Mouse (Mus musculus) midbrain, embryonic 15.5 days (tissue): ENCODE measurements around the gene Nfkb1. TPM values are rescaled to one million over a fixed set of nuclear protein-coding genes. Genes with fewer than 3 reads are reported as not detected.

ENCODE experiments used
- ATAC-seq: fragments of 200-750 bp; cut with Nextera tagmentation; replicated peaks from 2 replicates; pipeline ENCODE4 v1.8.0; 2017; ENCODE audit warnings: moderate TSS enrichment
- H3K27ac ChIP-seq: fragments of 300-500 bp; sonication (generic); 2 replicates; pipeline ENCODE4 v1.5.1; 2015; ENCODE audit warnings: mild to moderate bottlenecking, inconsistent platforms
- H3K27me3 ChIP-seq: fragments of 300-500 bp; sonication (generic); replicated peaks from 2 replicates; pipeline ENCODE4 v1.6.1; 2015; ENCODE audit warnings: inconsistent platforms
- H3K36me3 ChIP-seq: fragments of 300-500 bp; sonication (generic); replicated peaks from 2 replicates; pipeline ENCODE4 v1.6.1; 2015; ENCODE audit warnings: inconsistent platforms
- H3K4me1 ChIP-seq: fragments of 300-500 bp; sonication (generic); 2 replicates; pipeline ENCODE4 v1.6.1; 2015; ENCODE audit warnings: inconsistent platforms
- H3K4me2 ChIP-seq: fragments of 300-500 bp; sonication (generic); 2 replicates; pipeline ENCODE4 v1.6.1; 2015; ENCODE audit warnings: inconsistent platforms, mild to moderate bottlenecking, moderate library complexity
- H3K4me3 ChIP-seq: fragments of 300-500 bp; sonication (generic); 2 replicates; pipeline ENCODE4 v1.5.1; 2015; ENCODE audit warnings: mild to moderate bottlenecking, inconsistent platforms
- H3K9ac ChIP-seq: fragments of 300-500 bp; sonication (generic); 2 replicates; pipeline ENCODE4 v1.6.1; 2015; ENCODE audit warnings: mild to moderate bottlenecking, inconsistent platforms
- H3K9me3 ChIP-seq: fragments of 300-500 bp; sonication (generic); 2 replicates; pipeline ENCODE4 v1.6.1; 2016; ENCODE audit warnings: inconsistent platforms
- WGBS: fragments of 180-500 bp; shearing (Covaris S2); methylation state at CpG from one replicate; pipeline ENCODE4 v1.1.7; 2015; ENCODE audit warnings: mixed read lengths; 5-methylcytosine and 5-hydroxymethylcytosine counted together
- polyA plus RNA-seq: library from polyadenylated mRNA; unstranded; fragments of >200 nt; fragmentation: Nextera tagmentation; extraction: Ambion mirVana; gene quantifications from 2 replicates; pipeline ENCODE4 v1.2.1, GENCODE M21; 2015

Nfkb1 gene
- polyA plus RNA-seq, 1 experiment from 2014 or later: 7.9 TPM

DNA sequence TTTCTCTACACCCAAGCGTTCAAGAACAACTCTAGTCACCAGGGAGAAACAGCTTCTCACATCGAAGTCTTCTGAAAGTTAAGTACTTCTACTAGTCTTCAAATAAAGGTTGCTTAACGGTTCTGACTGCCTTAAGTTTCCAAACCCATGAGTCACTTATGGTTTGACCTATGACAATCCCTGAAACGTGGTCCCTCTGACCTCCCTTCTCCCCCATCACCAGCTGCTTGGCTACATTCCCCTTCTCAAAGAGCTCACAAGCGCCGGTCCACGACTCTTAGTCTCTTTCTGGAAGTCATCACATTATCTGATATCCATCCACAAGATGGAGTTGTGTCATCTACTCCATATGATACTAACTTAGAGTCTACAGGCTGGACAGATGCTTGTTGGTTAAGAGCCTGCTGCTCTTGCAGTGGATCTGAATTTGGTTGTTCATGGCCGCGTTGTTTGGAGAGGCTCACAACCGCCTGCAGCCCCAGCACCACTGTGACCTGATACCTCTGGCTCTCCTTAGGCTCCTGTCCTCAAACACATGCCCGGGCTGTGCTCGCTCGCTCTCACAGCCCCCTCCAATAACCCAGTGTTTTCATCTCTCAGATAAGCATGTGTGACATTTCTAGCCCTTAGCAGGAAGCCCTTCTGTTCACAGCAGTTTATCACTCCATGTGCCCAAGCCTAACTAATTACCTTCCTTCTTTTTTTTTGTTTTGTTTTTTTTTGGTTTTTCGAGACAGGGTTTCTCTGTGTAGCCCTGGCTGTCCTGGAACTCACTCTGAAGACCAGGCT lies 55.5 kb downstream of the Nfkb1 start:
- ATAC-seq: no peak
- Histone ChIP-seq H3K4me1 (no peaks in the 10 kb centered on the region), H3K4me2 (no peak overlapping the region), H3K4me3 (no peak overlapping the region), H3K36me3 (no peaks in the 10 kb centered on the region), H3K9ac (no peak overlapping the region), H3K9me3 (no peaks in the 10 kb centered on the region), H3K27ac (no peak overlapping the region), H3K27me3 (no peaks in the 10 kb centered on the region)
- WGBS: 91% methylated on average over 14 of the region's 14 CpGs

DNA sequence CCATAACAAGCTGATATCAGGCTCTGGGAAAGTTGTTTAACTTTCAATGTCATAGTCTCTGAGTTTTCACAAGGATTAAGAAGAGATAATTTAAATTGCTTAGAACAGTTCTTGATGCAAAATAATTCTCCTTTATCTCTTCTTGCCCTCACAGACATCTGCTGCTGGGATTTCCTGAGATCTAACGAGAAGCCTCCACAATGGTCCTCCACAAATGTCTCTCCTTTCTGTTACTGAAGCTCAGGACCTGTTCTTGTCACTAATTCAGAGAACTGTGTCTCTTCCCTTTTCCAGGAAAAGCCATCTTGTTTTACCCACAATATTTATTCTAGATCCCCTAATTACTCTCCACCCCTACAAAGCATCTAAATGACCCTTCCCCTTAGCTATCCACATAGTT lies 56.3 kb downstream of the Nfkb1 start:
- WGBS: 91% methylated on average over 1 of the region's 1 CpGs
- no peak overlapping the region for H3K4me2 ChIP-seq
- H3K27me3 ChIP-seq: no peaks in the 10 kb centered on the region
- no peak overlapping the region for H3K9ac ChIP-seq
- no peaks in the 10 kb centered on the region for H3K36me3 ChIP-seq
- no peak overlapping the region for H3K4me3 ChIP-seq
- no peaks in the 10 kb centered on the region for H3K9me3 ChIP-seq
- no peak overlapping the region for H3K27ac ChIP-seq
- no peak for ATAC-seq
- no peaks in the 10 kb centered on the region for H3K4me1 ChIP-seq

DNA sequence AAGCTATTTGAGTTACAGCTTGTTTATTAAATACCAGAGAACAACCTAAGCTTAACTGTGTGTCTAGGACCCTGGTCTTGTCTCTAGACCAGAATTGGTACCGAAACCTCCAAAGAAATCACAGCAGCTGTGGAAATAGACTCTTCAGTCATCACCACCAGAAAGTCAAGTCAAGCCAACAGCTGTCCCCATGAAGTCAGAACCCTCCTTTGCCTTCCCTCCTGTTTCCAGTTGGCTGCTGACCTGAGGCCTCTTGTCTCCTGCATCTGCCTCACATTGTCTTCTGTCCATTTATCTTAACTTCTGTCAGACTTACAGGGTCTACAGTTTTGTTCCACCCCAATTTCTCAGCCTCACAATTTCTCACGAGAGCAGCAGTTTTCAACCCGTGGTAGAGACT lies 57.1 kb downstream of the Nfkb1 start:
- Histone ChIP-seq H3K9ac (no peak overlapping the region), H3K27ac (no peak overlapping the region), H3K36me3 (no peaks in the 10 kb centered on the region), H3K4me3 (no peak overlapping the region), H3K4me2 (no peak overlapping the region), H3K4me1 (no peaks in the 10 kb centered on the region), H3K9me3 (no peaks in the 10 kb centered on the region), H3K27me3 (no peaks in the 10 kb centered on the region)
- no peak for ATAC-seq
- 93% methylated on average over 3 of the region's 3 CpGs for WGBS

DNA sequence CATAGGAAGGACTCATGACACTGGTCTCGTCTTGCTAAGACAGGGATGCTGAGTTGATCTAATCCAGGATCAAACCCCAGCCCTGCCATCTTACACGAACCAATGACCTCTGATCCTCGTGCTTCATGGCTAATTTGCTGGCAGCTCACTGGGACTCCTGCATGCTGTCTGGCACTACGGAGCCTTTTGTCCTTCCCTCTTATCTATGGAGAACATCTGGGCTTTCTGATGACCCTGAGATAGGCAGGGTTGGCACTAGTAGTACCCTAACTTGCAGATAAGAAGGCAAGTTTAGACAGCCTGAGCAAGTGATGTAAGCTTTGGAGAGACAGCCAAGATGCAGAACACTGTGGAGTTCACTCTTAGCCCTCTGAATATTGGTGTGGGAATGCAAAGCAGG lies 59.5 kb downstream of the Nfkb1 start:
- no peak for ATAC-seq
- Histone ChIP-seq H3K36me3 (0 out of 2 replicates have a peak, but pooled peaks cover 4% of the 10 kb centered on the region), H3K27me3 (no peaks in the 10 kb centered on the region), H3K9me3 (no peaks in the 10 kb centered on the region), H3K27ac (no peak overlapping the region), H3K9ac (no peak overlapping the region), H3K4me3 (no peak overlapping the region), H3K4me1 (no peaks in the 10 kb centered on the region), H3K4me2 (no peak overlapping the region)
- WGBS: 33% methylated on average over 4 of the region's 4 CpGs

DNA sequence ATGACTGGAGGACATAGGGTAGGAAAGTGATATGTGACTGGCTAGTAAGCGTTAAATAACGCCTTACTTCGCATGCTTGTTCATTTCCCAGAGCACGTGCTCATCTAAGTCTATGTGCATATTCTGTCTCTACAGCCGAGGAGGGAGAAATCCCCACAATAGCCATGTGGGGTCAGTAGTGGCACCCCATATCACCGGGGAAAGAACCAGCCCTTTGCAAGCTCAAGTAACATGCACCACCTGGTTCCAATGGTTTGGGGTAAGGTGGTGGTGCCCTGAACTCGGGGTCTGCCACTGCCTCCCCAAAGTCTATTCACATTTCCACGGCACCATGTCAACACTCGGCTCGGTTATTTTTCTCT lies 60.3 kb downstream of the Nfkb1 start:
- Histone ChIP-seq H3K9me3 (no peaks in the 10 kb centered on the region), H3K36me3 (0 out of 2 replicates have a peak, but pooled peaks cover 4% of the 10 kb centered on the region), H3K4me2 (no peak overlapping the region), H3K27ac (no peak overlapping the region), H3K9ac (no peak overlapping the region), H3K4me1 (no peaks in the 10 kb centered on the region), H3K4me3 (no peak overlapping the region), H3K27me3 (no peaks in the 10 kb centered on the region)
- peak; percentile 70 for ATAC-seq
- 62% methylated on average over 10 of the region's 10 CpGs for WGBS

DNA sequence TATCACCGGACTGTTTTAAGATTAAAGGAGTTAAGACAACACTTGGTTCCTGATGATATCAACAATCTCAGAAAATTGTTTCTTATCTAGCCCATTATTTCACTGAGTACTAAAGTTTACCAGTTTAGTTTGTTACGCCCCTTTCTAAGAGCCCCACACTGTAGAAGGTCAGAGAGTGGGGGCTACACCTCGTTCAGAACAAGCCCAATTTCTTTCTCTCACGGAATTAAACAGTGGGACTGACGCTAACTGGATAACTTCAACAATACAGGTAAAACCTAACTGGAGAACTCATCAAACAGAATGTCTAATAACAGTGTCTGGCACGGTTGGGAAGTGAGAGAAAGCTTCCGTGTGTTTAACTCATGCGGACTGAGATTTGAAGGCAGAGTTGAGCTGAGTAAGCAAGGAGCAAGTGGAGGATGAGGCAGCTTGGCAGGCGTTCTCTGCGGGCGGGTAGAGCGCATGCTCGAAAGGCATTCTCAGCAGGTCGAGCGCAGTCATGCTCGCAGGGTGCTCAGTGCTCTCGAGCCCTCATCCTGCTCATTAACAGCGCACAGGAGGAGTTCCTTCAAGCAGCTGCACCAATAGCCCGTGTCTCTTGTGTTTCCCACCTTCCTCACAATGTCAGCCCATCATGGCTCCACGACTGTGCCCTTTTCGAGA lies 60.8 kb downstream of the Nfkb1 start:
- Histone ChIP-seq H3K9ac (no peak overlapping the region), H3K27ac (no peak overlapping the region), H3K4me2 (no peak overlapping the region), H3K27me3 (no peaks in the 10 kb centered on the region), H3K9me3 (no peaks in the 10 kb centered on the region), H3K36me3 (0 out of 2 replicates have a peak, but pooled peaks cover 4% of the 10 kb centered on the region), H3K4me1 (no peaks in the 10 kb centered on the region), H3K4me3 (no peak overlapping the region)
- WGBS: 59% methylated on average over 21 of the region's 21 CpGs
- peak; percentile 59 for ATAC-seq

DNA sequence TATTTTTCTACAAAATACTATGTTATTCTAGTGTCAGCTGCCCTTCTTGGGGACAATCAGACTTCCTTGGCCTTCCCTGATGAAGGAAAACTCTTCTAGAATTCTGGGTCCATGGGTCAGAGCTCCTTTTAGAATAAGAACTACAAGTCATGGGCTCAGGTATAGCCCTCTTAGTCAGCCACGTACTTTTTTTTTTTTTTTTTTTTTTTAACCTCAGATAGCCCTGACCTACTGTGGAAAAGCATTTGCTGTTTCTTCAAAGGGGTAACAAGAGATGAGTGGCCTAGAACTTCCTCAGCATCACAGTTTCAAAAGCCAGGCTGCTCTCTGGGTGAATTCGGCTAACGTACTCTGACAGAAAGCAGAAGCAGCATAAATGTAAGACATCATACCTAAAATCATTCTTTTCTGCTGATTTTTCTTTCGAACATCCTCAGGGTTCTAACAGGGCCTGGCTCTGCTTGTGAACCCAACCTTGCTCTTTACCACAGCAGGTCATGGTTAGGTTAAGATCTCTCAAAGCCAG lies 61.5 kb downstream of the Nfkb1 start:
- no peak overlapping the region for H3K4me3 ChIP-seq
- H3K36me3 ChIP-seq: peaks cover 6% of the 10 kb centered on the region; the same call in 1 of the 2 replicates
- H3K4me1 ChIP-seq: no peaks in the 10 kb centered on the region
- 91% methylated on average over 4 of the region's 4 CpGs for WGBS
- no peak for ATAC-seq
- H3K4me2 ChIP-seq: no peak overlapping the region
- no peak overlapping the region for H3K9ac ChIP-seq
- H3K9me3 ChIP-seq: no peaks in the 10 kb centered on the region
- H3K27me3 ChIP-seq: no peaks in the 10 kb centered on the region
- no peak overlapping the region for H3K27ac ChIP-seq

DNA sequence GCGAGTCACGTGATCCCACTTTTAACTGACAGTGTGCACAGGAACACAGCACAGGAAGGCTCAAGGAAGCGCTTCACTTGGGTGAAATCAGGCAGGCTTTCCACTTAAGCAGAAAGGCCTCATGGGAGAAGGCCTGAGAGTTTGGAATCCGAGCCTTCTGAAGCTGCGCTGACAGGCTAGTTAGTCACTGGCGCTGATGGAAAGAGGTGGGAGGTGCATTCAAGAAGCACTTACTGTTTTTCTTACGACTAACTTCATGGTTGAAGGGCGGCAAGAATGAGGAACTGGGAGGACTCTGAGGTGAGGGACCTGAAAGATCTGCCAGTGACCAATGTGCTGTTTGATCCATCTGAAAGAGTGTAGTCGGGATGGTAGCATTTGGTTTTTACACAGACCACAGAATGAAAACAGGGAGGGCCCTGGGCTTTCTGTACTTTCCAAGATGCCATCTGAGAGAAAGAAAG lies 62.6 kb downstream of the Nfkb1 start:
- H3K27me3 ChIP-seq: no peaks in the 10 kb centered on the region
- WGBS: 90% methylated on average over 9 of the region's 9 CpGs
- H3K27ac ChIP-seq: no peak overlapping the region
- H3K4me2 ChIP-seq: no peak overlapping the region
- H3K4me1 ChIP-seq: no peaks in the 10 kb centered on the region
- H3K4me3 ChIP-seq: no peak overlapping the region
- H3K9me3 ChIP-seq: no peaks in the 10 kb centered on the region
- ATAC-seq: no peak
- H3K36me3 ChIP-seq: peaks cover 6% of the 10 kb centered on the region; the same call in 1 of the 2 replicates
- H3K9ac ChIP-seq: no peak overlapping the region

DNA sequence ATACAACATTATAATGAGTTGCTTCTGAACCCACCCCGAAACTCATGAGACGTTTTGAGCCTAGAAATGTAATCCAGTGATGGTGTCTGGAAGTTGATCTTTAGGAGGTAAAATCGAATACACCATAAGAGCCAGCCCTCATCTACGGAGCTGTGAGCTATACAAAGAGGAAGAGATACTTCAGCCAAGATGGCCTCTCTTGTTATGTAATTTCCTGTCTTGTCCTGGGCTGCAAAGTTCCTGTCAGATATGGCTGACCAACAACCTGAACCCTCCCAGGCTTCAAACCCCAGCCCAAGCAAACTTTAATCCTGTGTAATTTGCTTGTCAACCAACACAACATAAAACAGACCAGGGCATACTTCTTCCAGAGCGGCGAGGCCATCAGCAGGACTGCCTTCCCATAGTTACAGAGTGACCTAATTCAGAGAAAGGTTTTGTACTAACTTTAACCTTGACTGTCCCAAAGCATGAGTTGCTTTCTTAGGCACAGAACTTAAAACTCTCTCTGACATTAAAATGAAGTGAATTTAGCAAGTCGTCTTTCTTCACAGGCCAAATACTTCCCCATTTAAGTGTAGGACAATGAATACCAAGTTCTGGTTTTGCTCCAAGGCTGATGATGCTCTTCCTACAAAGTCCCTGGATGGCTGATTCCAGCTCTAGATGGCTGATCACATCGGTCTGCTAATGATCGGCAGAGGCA lies 63.2 kb downstream of the Nfkb1 start:
- H3K36me3 ChIP-seq: peaks cover 6% of the 10 kb centered on the region; the same call in 1 of the 2 replicates
- no peak for ATAC-seq
- no peaks in the 10 kb centered on the region for H3K9me3 ChIP-seq
- H3K4me1 ChIP-seq: no peaks in the 10 kb centered on the region
- no peak overlapping the region for H3K27ac ChIP-seq
- H3K9ac ChIP-seq: no peak overlapping the region
- no peaks in the 10 kb centered on the region for H3K27me3 ChIP-seq
- WGBS: 92% methylated on average over 9 of the region's 9 CpGs
- H3K4me2 ChIP-seq: no peak overlapping the region
- no peak overlapping the region for H3K4me3 ChIP-seq

DNA sequence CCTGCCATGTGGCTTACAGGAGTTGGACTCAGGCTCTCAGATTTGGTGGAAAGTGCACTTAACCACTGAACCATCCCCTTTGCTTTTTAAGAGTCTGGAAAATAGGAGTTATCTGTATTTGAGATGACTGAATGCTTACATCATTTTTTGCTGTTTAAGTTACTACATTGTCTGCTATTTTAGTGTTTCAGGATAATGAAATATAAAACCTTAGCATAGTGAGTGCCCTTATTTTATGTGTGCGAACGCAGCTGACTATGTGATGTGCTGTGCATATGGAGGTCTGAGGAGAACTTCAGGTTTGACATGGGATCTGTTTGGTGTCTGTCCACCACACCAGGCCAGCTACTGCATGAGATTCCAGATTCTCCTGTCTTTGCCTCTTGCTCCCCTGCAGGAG lies 66.1 kb downstream of the Nfkb1 start:
- Histone ChIP-seq H3K4me1 (no peaks in the 10 kb centered on the region), H3K27me3 (no peaks in the 10 kb centered on the region), H3K9me3 (no peaks in the 10 kb centered on the region), H3K4me3 (no peak overlapping the region), H3K4me2 (no peak overlapping the region), H3K27ac (no peak overlapping the region), H3K9ac (no peak overlapping the region), H3K36me3 (peaks cover 6% of the 10 kb centered on the region; the same call in 1 of the 2 replicates)
- no peak for ATAC-seq
- 99% methylated on average over 2 of the region's 2 CpGs for WGBS

DNA sequence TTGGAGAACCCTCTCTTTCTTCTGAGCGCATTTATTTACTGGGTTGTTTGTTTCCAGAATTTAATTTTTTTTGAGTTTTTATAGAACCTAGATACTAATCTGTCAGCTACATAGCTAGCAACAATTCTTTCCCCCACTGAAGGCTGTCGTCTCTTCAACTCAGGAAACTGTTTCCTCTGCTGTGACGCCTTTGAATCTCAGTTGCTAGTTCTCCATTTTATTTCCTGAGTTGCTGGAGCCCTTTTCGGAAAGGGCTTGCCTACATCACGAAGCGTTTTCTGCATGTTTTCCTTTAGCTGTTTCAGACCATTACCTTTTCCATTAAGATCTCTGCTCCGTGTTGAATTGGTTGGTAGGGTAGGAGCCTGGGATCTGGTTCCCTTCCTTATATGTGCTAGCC lies 74.6 kb downstream of the Nfkb1 start:
- Histone ChIP-seq H3K27ac (no peak overlapping the region), H3K36me3 (peaks cover 9% of the 10 kb centered on the region; the same call in 1 of the 2 replicates), H3K9ac (no peak overlapping the region), H3K4me2 (no peak overlapping the region), H3K4me3 (no peak overlapping the region), H3K4me1 (no peaks in the 10 kb centered on the region), H3K27me3 (no peaks in the 10 kb centered on the region), H3K9me3 (no peaks in the 10 kb centered on the region)
- 91% methylated on average over 7 of the region's 7 CpGs for WGBS
- ATAC-seq: no peak

DNA sequence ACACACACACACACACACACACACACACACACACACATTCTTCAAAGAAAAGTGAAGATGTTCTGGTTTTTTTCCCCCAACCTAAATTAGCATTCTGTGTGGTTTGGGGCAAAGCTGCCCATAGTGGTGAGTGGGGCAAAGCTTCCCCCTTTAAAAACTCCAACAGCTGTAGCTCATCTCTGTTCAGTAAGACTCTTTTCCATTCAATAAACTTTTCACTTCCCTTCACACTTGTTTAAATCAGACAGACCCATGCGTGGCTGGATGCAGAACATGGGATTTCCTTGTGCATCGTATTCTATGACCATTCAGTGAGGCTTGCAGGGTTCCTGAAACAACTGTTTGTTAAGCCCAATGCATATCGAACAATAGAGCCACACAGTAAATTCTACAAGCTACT lies 77.0 kb downstream of the Nfkb1 start:
- no peak overlapping the region for H3K4me3 ChIP-seq
- no peaks in the 10 kb centered on the region for H3K27me3 ChIP-seq
- no peak overlapping the region for H3K4me2 ChIP-seq
- H3K27ac ChIP-seq: no peak overlapping the region
- 78% methylated on average over 3 of the region's 3 CpGs for WGBS
- no peaks in the 10 kb centered on the region for H3K9me3 ChIP-seq
- H3K9ac ChIP-seq: no peak overlapping the region
- H3K4me1 ChIP-seq: peaks cover 10% of the 10 kb centered on the region
- peaks cover 9% of the 10 kb centered on the region; the same call in 1 of the 2 replicates for H3K36me3 ChIP-seq
- no peak for ATAC-seq
